Comparison of ENCODE assay signal across 8 mouse cellular contexts in the genomic region with DNA sequence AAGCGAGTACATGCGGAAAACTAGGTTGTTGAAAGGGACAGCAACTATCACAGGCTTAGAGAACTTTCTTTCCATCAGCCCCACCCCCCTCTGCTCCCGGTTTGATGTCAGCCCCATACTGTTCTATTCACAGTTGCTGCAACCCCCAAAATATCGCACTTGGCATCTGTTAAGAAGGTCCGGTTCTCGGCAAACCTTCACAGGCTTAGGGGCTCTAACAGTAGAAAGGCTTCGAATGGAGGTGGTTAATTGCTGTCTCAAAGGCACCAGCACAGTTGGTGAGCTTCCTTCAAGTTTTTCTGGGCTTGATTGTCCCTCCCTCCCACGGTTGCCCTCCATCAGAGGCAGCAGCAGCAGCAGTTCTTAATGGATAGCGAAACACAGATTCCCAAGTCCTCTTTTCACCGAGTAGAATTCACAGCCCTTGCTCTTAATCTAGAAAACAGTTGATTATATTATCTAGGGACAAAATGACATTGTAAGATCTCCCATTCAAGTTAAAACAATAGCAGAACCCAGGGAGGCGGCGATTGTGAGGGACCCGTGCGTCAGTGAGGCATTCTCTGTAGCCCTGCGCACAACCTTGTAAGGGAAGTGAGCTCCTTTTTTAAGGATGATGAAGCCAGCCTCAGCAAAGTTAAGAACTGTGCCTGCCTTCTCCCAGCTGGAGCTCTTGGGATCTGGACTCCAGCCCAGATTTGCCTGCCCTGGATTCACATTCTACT.
A peak's percentile ranks its signal among the peaks of the same experiment; 100 is the strongest.
DNase-seq lines count a peak whose midpoint lies in the region; ATAC-seq and TF ChIP-seq lines count a peak whose summit lies in the region.

No protein-coding gene starts in this region.

- no peak for TF ChIP-seq EP300 in MEL (IDR thresholded peaks at IDR 0.05; ENCODE audit: low read depth in 1 of 2, low read length in 2 of 2)

- peaks cover 13 to 34% of the 10 kb centered on the region in 2 experiments for H3K4me1 ChIP-seq in MEL (ENCODE audit: control insufficient read depth in 1 of 2, insufficient read depth in 2 of 2, low read length in 2 of 2)
- H3K4me1 ChIP-seq in cerebellum, adult 2 months (ENCODE audit: control insufficient read depth, insufficient read depth, low read length): peaks cover 37% of the 10 kb centered on the region
- H3K4me1 ChIP-seq in hindbrain, embryonic 15.5 days (replicated peaks): peaks cover 22% of the 10 kb centered on the region
- peaks cover 33% of the 10 kb centered on the region for H3K4me1 ChIP-seq in small intestine, adult 2 months (ENCODE audit: control insufficient read depth, insufficient read depth, insufficient read length, low read length)

- no peak for TF ChIP-seq CTCF in MEL (IDR thresholded peaks at IDR 0.05 in 2 of 3, conservative IDR thresholded peaks at IDR 0.05 in 1 of 3; ENCODE audit: control insufficient read depth in 1 of 3, insufficient read depth in 1 of 3, low read depth in 2 of 3, low read length in 3 of 3, poor library complexity in 1 of 3, severe bottlenecking in 1 of 3)
- no peak for TF ChIP-seq CTCF in cerebellum, adult 2 months (IDR thresholded peaks at IDR 0.05; ENCODE audit: borderline replicate concordance, insufficient read depth, low read depth, low read length)
- TF ChIP-seq CTCF in small intestine, adult 2 months (IDR thresholded peaks at IDR 0.05; ENCODE audit: extremely low read depth, insufficient read length, insufficient replicate concordance, low read depth, low read length): no peak

- no peak for TF ChIP-seq RAD21 in MEL (IDR thresholded peaks at IDR 0.05; ENCODE audit: low read depth, low read length)

- no peaks in the 10 kb centered on the region for H3K27me3 ChIP-seq in MEL (ENCODE audit: control insufficient read depth in 1 of 2, insufficient read depth in 2 of 2, low read length in 2 of 2)
- no peaks in the 10 kb centered on the region for H3K27me3 ChIP-seq in cerebellum, adult 2 months (ENCODE audit: control insufficient read depth, insufficient read depth, low read length)
- peaks cover 2% of the 10 kb centered on the region; the same call in 1 of the 2 replicates for H3K27me3 ChIP-seq in hindbrain, embryonic 15.5 days
- no peaks in the 10 kb centered on the region for H3K27me3 ChIP-seq in small intestine, adult 2 months (ENCODE audit: control insufficient read depth, insufficient read depth, low read length)

- WGBS in cerebellum, adult 2 months: 10% methylated on average over 15 of the region's 15 CpGs
- WGBS in hindbrain, embryonic 15.5 days: under 1% methylated on average over 15 of the region's 15 CpGs
- 42% methylated on average over 15 of the region's 15 CpGs for WGBS in small intestine, adult 2 months

- TF ChIP-seq POLR2A in MEL (IDR thresholded peaks at IDR 0.05; ENCODE audit: control insufficient read depth in 1 of 2, insufficient read depth in 1 of 2, low read depth in 1 of 2, low read length in 2 of 2, poor library complexity in 1 of 2): no peak
- TF ChIP-seq POLR2A in cerebellum, adult 2 months (IDR thresholded peaks at IDR 0.05; ENCODE audit: borderline replicate concordance, insufficient read depth, low read length): no peak
- TF ChIP-seq POLR2A in small intestine, adult 2 months (IDR thresholded peaks at IDR 0.05; ENCODE audit: low read depth, low read length): no peak

- peak overlapping the region; percentile 50 for H3K4me2 ChIP-seq in hindbrain, embryonic 15.5 days

- peak; percentile 88 for ATAC-seq in frontal cortex, adult (ENCODE audit: low TSS enrichment)
- ATAC-seq in hindbrain, embryonic 15.5 days (ENCODE audit: low FRiP score, low read depth): peak; percentile 65

- no peaks in the 10 kb centered on the region for H3K79me2 ChIP-seq in MEL (ENCODE audit: control insufficient read depth, insufficient read depth, low read length, poor library complexity)

- DNase-seq in MEL (ENCODE audit: low read depth, low spot score): peak; percentile 45
- peak; percentile 70 to 72 for DNase-seq in cerebellum, adult 2 months
- DNase-seq in layer of hippocampus, postnatal 36 days: peak; percentile 48 to 56
- peak; percentile 18 for DNase-seq in lung, postnatal 25 days (ENCODE audit: low spot score)
- no peak for DNase-seq in ovary, adult 18-20 months (ENCODE audit: low spot score)

- H3K27ac ChIP-seq in MEL (ENCODE audit: control insufficient read depth, low read depth, low read length): no peak overlapping the region; the same call in 1 of the 2 replicates
- no peak overlapping the region for H3K27ac ChIP-seq in cerebellum, adult 2 months (ENCODE audit: insufficient read depth, low read length)
- peak overlapping the region; percentile 58 for H3K27ac ChIP-seq in hindbrain, embryonic 15.5 days (replicated peaks)
- H3K27ac ChIP-seq in small intestine, adult 2 months (ENCODE audit: insufficient read depth, low read depth, low read length): peak overlapping the region; percentile 68

- peaks cover 0 to 23% of the 10 kb centered on the region in 2 experiments; a peak in 2 of 4 replicates for H3K36me3 ChIP-seq in MEL (ENCODE audit: control insufficient read depth in 1 of 2, insufficient read depth in 2 of 2, low read length in 2 of 2)
- no peaks in the 10 kb centered on the region for H3K36me3 ChIP-seq in hindbrain, embryonic 15.5 days
- peaks cover 11% of the 10 kb centered on the region for H3K36me3 ChIP-seq in small intestine, adult 2 months (ENCODE audit: control insufficient read depth, insufficient read depth, low read length)

- H3K9me3 ChIP-seq in MEL (replicated peaks; ENCODE audit: insufficient read depth, low read length): no peaks in the 10 kb centered on the region
- H3K9me3 ChIP-seq in hindbrain, embryonic 15.5 days: no peaks in the 10 kb centered on the region

- H3K4me3 ChIP-seq in MEL (ENCODE audit: control insufficient read depth in 1 of 2, insufficient read depth in 1 of 2, low read depth in 2 of 2, low read length in 2 of 2): peak overlapping the region; percentile 38 to 43
- peak overlapping the region; percentile 32 for H3K4me3 ChIP-seq in cerebellum, adult 2 months (replicated peaks; ENCODE audit: insufficient read depth, low read depth, low read length)
- H3K4me3 ChIP-seq in hindbrain, embryonic 15.5 days: peak overlapping the region; percentile 23
- H3K4me3 ChIP-seq in small intestine, adult 2 months (ENCODE audit: low read depth, low read length): no peak overlapping the region; the same call in 1 of the 2 replicates

- peak overlapping the region; percentile 38 for H3K9ac ChIP-seq in MEL (ENCODE audit: control insufficient read depth, low read depth, low read length, poor library complexity, severe bottlenecking)
- no peak overlapping the region for H3K9ac ChIP-seq in hindbrain, embryonic 15.5 days

TF ChIP-seq in MEL, 35 proteins besides CTCF, POLR2A, EP300 and RAD21:
- TF ChIP-seq MEF2A (IDR thresholded peaks at IDR 0.05; ENCODE audit: extremely low read depth, insufficient replicate concordance, low read depth, low read length, poor library complexity, severe bottlenecking) (no peak), MYB (IDR thresholded peaks at IDR 0.05; ENCODE audit: low read depth, low read length) (no peak), NRF1 (IDR thresholded peaks at IDR 0.05; ENCODE audit: insufficient read depth, low read depth, low read length, poor library complexity, severe bottlenecking) (peak; percentile 44; the same call in 1 of the 2 replicates)

Comparison
In these comparisons a context has a peak if more than half of its experiments do, and no peak if none do; other contexts are left out.
1. H3K27ac ChIP-seq: peak in hindbrain, embryonic 15.5 days (single experiment) and small intestine, adult 2 months (single experiment); none in MEL (single experiment) and cerebellum, adult 2 months (single experiment).